Mouse (Mus musculus) embryo, embryonic 9.5 days (tissue): ENCODE data around the gene Cnot4.

Experiments
- DNase-seq: peaks from one replicate; pipeline ENCODE4 v3.0.0-alpha.2; 2017; ENCODE audit errors: extremely low spot score

The Cnot4 gene

DNA sequence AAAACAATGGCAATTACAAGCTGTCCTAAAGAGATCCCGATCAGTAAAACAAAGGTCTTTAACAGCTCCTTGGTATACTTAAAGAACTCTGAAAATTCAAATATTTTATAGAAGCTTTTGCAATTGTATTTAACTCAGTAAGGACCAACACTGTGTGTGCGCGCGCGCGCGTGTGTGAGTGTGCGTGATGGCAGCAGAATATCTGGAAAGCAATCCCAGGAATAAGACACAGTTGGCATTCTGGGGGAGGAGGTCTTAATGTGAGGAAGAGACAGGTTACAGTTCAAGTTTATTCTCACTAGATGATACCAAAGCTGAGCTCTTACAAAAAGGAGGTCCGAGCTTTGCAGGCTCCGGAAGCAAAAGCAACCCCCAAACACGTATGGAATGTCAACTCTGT, 100.2 kb downstream of the Cnot4 start:
- no peak for DNase-seq

DNA sequence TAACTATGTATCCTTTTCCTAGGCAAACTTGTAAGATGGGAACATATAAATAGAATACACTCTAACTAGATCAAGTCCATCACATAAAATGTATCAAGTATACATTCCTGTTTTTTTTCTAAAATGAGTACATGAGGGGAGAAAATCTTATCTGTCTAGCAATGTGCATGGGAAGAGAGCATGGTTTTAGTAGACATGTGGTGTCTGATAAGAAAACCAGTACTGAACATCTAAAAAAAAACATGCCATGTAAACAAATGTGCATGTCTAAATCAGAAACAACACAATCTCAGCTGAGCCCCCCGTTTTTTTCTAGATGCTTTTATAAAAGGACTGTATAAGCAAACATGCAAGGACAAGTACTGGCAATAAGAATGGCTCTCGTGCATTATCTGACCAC, 100.8 kb downstream of the Cnot4 start:
- DNase-seq, result no peak

DNA sequence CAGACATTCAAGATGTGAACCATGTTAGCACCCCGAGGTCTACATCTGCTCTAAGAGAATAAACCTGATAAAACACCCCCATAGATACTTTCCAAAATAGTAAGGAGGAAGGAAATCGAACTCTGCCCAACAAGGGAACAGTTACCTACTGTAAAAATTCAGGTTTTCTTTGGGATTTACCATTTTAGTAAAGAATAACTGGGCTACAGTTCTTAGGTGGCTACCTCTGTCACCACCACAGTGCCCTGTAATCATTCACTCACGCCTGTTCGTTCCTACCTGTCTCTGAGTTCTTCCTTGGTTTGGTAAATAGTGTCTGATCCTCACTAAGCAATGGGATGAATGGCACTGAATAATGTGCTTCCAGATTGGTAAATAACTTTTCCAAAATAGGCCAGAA, 102.7 kb downstream of the Cnot4 start:
- DNase-seq, result no peak

DNA sequence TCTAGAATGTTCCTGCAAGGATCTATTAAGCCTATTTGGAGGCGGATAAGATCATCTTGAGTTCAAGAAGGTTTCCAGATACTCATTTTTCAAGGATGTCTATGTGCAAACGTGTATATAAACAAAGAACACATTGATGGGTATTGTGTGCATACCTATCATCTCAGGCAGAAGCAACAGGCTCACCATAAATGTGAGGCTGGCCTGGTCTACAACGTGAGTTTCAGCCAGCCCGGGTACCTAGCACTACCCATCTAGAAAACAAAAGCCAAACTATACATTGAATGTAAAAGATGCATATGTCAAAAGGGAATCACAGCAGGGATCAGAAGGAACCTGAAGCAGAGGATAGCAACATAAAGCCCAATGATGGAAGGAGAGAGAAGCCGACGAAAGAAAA, 103.3 kb downstream of the Cnot4 start:
- no peak for DNase-seq

DNA sequence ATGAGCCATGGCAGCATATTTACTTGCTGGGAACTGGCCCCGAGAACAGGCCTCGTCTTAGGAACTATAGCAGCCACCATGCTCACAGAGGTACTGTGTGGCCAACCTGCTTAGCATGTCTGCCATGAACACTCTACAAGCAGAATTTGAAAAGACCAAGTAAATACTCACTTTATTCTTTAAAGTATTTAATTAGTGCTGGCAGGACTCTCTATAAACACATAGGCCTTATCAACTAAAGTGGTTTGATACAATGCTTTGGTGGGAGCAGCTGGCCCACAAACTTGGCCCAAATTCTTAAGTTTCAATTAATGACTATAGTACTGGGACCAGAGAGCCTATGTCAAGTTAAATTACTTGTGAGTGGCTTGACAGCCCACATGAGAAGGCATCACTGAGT, 105.5 kb downstream of the Cnot4 start:
- DNase-seq, result no peak

DNA sequence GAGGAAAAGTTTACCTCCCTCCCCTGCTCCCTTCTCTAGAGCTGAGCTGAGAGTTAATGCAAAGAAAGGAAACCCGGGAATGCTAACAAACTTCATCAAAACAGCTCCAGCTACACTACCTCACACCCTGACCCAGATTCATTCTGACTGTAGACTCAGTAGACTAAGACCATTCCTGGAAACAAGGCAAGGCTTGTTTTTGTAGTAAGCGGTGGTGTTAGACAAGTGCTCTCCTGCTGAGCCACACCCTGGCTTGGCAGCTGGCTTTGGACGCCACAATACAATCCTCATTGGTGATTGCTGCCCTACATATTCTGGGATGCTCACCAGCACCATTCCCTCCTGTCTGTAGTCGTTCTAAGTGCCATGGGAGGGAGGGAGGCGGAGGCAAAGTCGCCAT, 106.3 kb downstream of the Cnot4 start:
- no peak for DNase-seq

DNA sequence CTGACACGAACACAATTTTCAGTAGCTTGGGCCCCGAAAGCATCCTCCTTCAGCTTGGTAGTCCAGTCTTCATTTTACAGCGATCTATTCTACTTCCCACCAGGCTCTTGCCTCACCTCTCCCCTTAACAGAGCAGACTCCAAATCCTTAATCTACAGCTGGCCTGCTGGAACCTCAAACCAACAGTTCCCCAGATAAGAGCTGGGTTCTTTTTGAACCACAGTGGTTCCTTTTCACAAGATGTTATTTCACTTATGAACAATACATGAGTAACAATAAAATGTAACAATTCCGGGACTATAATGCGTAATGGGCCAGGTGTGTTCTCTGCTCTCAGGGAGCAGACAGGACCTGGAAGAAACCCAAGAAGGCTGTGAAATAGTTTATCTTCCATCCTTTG, 116.9 kb downstream of the Cnot4 start:
- no peak for DNase-seq

DNA sequence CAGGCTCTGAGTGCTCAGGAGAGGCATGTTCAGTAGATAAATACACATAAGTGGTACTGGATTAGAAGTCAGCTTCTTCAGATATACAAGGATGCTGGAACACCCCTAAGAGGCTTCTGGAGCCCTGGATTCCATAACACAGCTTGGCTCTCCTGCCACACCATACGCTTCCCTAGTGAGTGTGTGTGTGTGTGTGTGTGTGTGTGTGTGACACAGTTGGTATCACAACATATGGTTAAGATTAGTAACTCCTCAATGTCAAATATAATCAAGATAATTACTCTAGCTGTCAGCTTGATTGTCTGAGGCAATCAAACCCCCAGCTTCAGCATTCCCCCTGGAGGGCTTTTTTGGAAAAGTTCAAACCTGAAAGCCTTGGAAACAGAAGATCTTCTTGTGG, 121.6 kb downstream of the Cnot4 start:
- DNase-seq, result no peak

DNA sequence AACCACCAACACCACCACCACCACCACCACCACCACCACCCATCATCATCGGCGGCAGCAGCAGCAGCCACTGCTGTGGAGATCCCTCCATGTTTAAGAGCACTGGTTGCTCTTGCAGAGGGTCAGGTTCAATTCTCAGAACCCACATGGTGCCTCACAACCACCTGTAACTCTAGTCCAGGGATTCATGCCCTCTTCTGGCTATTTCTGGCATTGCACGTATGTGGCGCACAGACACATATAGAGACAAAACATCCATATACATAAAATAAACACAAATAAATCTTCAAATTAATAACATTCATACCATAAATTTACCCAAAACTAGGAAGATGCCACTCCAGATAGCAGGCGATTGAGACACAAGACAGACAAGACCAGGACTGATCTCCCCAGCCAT, 122.8 kb downstream of the Cnot4 start:
- DNase-seq, result no peak

DNA sequence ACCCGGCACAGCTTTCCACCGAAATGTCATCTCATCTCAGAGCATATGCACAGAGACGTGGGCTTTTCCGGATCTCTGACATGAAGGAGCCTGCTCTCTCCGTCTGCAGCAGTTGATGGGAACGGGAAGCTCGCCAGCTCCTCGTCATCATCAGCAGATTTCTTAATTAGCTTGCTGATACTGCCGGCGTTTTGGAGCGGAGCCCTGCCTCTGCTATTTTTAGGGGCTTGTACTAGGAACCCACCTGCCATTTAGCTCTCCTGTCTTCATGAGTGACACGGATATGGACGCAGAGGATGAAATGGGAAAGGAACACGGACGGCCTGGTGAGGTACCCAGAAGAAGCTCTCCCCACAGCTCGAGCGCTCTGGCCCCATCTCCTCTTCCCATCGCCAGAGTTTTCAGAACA, 131.3 kb downstream of the Cnot4 start:
- no peak for DNase-seq

DNA sequence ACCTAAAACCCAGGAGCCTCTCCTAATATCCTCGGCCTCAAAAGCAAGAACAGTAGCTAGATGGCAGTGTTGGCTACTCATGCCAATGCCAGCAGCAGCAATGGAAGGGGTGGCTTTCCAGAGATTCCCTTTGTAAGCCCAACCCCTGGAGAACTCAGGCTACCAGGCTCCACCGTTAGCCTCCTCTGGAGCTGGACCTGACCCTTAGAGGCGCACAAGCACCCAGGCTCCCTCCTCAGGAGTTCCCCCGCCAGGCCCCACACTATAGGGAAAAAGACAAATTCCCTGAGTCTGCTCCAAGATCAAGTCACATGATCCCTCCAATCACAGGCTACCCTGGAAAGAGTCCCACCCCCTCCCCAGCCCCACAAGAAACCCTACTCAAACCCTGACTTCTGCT, 134.4 kb downstream of the Cnot4 start:
- DNase-seq, result peak; percentile 42

DNA sequence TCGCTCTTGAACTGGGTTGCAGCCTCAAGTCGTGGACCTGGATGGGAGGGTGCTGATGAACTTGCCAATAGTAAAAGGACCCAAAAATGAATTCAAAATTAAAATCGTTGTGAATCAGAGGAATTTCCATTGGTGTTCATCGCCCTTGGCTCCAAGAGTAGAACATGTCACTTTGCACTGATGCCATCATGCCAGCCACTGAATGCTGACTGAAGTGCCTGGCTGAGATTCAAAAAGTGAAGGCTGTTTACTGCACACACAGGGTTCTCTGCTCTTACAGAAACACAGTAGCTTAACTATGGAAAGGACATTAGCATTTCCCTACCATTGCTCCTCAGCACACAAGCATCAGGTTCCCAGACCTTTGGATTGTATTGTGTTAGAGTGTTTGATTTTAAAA, 137.0 kb downstream of the Cnot4 start:
- DNase-seq, result no peak

DNA sequence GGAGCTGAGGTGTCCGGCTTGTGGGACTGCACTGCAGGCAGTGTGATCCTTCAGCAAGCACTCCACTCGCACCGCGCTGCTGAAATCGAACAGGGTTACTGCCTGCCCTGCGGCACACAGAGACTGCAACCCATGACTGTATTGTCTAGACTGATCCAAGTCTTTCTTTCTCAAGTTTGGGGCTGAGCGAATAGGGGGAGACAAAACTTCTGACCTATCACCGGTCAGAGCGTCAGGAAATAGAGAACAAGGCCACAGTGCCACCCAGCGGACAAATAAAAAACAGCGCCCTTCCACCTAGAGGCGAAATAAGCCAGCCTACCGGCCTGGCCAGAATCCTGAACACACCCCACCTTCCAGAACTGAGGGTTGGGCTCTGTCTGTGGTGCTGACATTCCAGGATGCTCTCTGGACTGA, 138.3 kb downstream of the Cnot4 start:
- peak; percentile 88 for DNase-seq

DNA sequence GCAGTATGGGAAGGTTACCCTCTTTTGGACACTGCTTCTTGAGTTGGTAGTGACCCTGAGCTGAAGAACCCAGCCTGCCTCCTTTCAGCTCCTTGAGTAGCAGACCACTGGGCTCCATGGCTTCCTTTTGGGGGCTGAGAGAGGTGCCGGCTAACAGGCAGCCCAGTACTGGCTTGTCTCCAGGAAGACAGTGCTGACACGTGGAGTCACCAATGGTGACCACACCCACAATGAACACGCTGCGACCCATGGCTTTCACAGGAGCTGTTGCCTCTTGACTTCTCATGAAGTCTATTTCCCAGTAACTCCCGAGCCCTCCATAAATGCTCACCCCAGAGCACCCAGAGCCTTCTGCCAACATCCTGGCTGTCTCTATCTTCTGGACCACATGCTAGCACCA, 138.8 kb downstream of the Cnot4 start:
- no peak for DNase-seq

DNA sequence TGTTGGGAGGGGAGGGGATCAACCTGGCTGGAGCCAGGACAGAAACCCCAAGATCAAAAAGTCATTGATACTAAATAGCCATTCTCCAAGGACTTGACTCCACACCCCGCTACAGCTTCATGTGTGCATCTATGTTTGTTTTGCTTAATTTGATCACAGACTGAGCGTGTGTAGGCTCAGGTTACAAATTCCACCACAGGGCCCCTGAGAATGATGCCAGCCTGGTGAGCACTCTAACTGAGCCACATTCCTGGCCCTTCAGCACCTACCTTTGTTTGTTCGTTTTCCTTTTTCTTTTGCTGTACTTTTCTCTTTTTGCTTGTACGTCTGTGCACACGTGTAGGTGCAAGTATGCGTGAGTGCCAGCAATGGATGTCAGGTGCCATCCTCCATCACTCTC, 144.3 kb downstream of the Cnot4 start:
- peak; percentile 10 for DNase-seq

DNA sequence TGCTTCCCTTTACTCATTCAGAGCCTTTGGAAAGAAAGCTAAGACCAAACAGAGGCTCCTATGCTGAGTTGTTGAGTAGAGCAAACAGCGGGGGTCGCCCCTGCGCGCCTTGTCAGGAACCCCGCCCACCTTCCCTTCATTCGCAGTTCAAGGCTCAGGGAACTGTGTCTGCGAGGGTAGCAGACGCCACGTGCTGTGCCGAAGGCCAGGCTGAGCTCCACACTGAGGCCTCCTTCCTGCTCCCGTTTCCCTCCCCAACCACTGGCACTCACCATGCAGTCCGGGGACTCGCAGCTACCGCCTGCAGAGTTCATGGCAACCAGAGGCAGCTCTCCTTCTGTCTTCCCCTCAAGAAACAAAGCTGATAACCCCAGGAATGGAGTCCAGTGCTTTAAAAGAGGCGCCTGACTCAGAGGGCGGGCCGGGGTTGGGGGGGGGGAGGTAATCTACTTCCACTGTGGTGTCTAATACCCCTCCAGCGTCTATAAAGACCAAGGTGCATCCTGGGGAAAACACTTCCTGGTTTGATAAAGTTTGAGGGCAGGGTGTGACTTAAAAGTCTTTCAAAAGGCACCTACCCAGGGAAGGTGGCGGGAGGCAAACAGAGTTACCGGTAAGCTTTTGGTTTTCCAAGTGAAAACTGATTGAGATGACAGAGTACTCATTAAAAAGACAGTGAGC, 145.3 kb downstream of the Cnot4 start, which contains the start of gene Slc23a4:
Gene Slc23a4 (minus strand): TSS at position 324 of the 681 bp plus-strand sequence.
- peak; percentile 52 for DNase-seq

DNA sequence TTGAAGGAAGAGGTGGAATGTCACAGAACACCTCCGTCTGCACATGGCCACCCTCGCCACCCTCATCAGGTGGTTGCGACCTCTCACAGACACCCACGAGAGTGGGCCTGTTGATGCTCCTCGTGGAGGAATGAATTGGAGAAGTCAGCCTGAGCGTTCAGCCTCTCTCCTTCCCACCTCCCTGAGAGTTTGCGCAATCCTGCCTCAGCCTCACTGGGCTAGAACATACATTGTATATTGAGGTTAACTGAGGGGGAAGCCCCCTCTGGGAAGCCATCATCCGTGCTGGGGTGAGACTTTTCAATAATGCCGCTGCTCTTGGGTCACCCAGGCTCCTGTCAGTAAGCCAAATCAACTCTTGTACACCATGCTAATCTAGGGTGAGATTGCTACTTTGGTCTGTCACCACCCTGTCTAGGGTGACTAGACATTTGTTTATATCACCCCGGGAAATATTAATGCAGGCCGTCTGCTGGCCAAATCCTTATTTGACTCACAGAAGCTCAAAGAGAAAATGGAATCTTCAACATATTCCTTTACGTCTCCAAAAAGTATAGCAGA, 146.4 kb downstream of the Cnot4 start:
- no peak for DNase-seq

DNA sequence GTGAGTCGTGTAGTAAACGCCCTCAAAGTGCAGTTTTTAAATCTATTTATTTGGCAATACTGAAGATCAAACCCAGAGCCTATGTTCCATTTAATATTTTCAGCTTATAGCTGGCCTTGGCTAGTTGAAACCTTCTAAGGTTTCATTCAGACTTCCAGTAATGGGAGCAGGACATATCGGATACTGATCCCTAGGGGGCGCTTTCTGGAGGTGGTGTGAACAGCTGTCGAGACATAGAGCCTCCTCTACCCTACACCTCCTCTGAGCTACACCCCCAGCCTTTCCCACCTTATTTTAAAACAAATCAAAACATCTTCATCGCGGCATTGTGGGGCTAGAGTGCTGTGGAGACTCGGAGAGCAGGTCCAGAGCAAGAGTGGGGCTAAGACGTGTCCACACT, 152.9 kb downstream of the Cnot4 start:
- no peak for DNase-seq

DNA sequence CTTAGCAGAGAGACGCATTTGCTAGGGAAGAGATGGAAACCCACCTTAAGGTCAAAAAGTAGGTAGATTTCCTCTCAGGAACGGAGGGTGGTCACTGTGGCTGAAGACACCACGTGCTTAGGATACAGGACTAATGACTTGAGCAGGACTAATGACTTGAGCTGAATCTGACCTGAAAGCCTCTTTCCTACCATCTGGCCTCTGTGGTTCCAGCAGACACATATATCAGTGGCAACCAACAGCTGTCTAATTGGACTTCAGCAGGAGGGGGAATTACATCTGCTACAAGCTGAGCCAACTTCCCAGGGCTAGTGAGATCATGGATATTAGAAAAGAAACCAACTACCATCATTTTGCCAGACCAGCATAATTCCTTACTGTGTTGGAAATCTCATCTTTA, 154.2 kb downstream of the Cnot4 start:
- DNase-seq, result no peak
